24 mouse cellular contexts compared by ENCODE assay signal in genomic region chr3:36771011-36771410, GRCm38 (mm10).
A peak's percentile ranks its signal among the peaks of the same experiment; 100 is the strongest.
DNase-seq lines count a peak whose midpoint lies in the region; ATAC-seq and TF ChIP-seq lines count a peak whose summit lies in the region.
"Had no signal": no experiment of that assay in that cellular context is flagged by ENCODE, and none has a peak within 500 bp of the region (broad histone marks: within the 10 kb centered on the region; RNA-seq: fewer than 3 reads in every experiment).

No protein-coding gene starts in this region.

- TF ChIP-seq CTCF in gastrocnemius, adult 2 months (IDR thresholded peaks at IDR 0.05) = no peak
- peak; percentile 17; the same call in 1 of the 2 replicates for TF ChIP-seq CTCF in hindbrain, postnatal 0 days (IDR thresholded peaks at IDR 0.05; ENCODE audit: low read depth)
- TF ChIP-seq CTCF in lung, postnatal 0 days (IDR thresholded peaks at IDR 0.05) = peak; percentile 27; the same call in 1 of the 2 replicates
- no peak for TF ChIP-seq CTCF in lung, adult 2 months (IDR thresholded peaks at IDR 0.05; ENCODE audit: insufficient read depth, low read length)

- no peak overlapping the region for H3K9ac ChIP-seq in hindbrain, postnatal 0 days (replicated peaks; ENCODE audit: low read length)
- no peak overlapping the region for H3K9ac ChIP-seq in hindbrain, embryonic 16.5 days (ENCODE audit: low read depth, low read length)
- H3K9ac ChIP-seq in lung, postnatal 0 days (replicated peaks; ENCODE audit: low read depth) = no peak overlapping the region
- no peak overlapping the region for H3K9ac ChIP-seq in forebrain, embryonic 12.5 days
- H3K9ac ChIP-seq: embryonic facial prominence, embryonic 12.5 days; forebrain, postnatal 0 days; hindbrain, embryonic 14.5 days; limb, embryonic 12.5 days; midbrain, embryonic 13.5 days had no signal

- peak overlapping the region; percentile 51 for H3K27ac ChIP-seq in gastrocnemius, adult 2 months
- H3K27ac ChIP-seq in hindbrain, postnatal 0 days = no peak overlapping the region
- no peak overlapping the region for H3K27ac ChIP-seq in hindbrain, embryonic 16.5 days (ENCODE audit: low read depth, low read length)
- H3K27ac ChIP-seq in lung, postnatal 0 days (ENCODE audit: low read length) = no peak overlapping the region
- no peak overlapping the region for H3K27ac ChIP-seq in forebrain, embryonic 12.5 days
- H3K27ac ChIP-seq: embryonic facial prominence, embryonic 12.5 days; forebrain, embryonic 10.5 days; hindbrain, embryonic 14.5 days; layer of hippocampus, adult 2 months; left cerebral cortex, adult 2 months; limb, embryonic 12.5 days; macrophage; midbrain, embryonic 13.5 days had no signal

- intact Hi-C loops in gastrocnemius, adult 2 months (cut with DNase I) = no loop called here

- no peak for ATAC-seq in hindbrain, postnatal 0 days
- ATAC-seq in hindbrain, embryonic 16.5 days = no peak
- ATAC-seq in lung, postnatal 0 days = no peak
- no peak for ATAC-seq in forebrain, embryonic 12.5 days (ENCODE audit: low FRiP score)
- ATAC-seq: forebrain, postnatal 0 days; midbrain, embryonic 13.5 days had no signal

- WGBS in hindbrain, postnatal 0 days = 66% methylated on average over 4 of the region's 4 CpGs
- WGBS in hindbrain, embryonic 16.5 days = 77% methylated on average over 4 of the region's 4 CpGs
- 67% methylated on average over 4 of the region's 4 CpGs for WGBS in lung, postnatal 0 days
- 68% methylated on average over 4 of the region's 4 CpGs for WGBS in lung, adult 2 months
- WGBS in forebrain, embryonic 12.5 days = 70% methylated on average over 4 of the region's 4 CpGs

- no peaks in the 10 kb centered on the region for H3K4me1 ChIP-seq in hindbrain, postnatal 0 days (ENCODE audit: insufficient read depth, low read length)
- H3K4me1 ChIP-seq in hindbrain, embryonic 16.5 days (ENCODE audit: control insufficient read depth, insufficient read depth, low read depth, low read length) = no peaks in the 10 kb centered on the region
- no peaks in the 10 kb centered on the region for H3K4me1 ChIP-seq in lung, postnatal 0 days (ENCODE audit: insufficient read depth, low read depth, low read length)
- H3K4me1 ChIP-seq in lung, adult 2 months (ENCODE audit: control insufficient read depth, insufficient read depth, low read length) = no peaks in the 10 kb centered on the region
- 0 out of 2 replicates have a peak, but pooled peaks cover 5% of the 10 kb centered on the region for H3K4me1 ChIP-seq in forebrain, embryonic 12.5 days

- no peak for DNase-seq in gastrocnemius, adult 2 months
- DNase-seq in gastrocnemius, postnatal 25 days = no peak
- no peak for DNase-seq in hindbrain, postnatal 0 days (ENCODE audit: low spot score)
- no peak for DNase-seq in lung, postnatal 0 days (ENCODE audit: low spot score)
- DNase-seq in lung, adult 2 months = no peak
- DNase-seq: adrenal gland, postnatal 25 days; cerebellum, adult 11-12 months; cerebellum, adult 9-11 months; forebrain, postnatal 0 days; gastrocnemius, postnatal 10 days; heart, adult 18-20 months; kidney, adult 8-10 months; lung, postnatal 10 days; thymus, postnatal 4 days had no signal

- H3K4me2 ChIP-seq in hindbrain, postnatal 0 days (ENCODE audit: low read depth, low read length) = no peak overlapping the region
- H3K4me2 ChIP-seq in hindbrain, embryonic 16.5 days (ENCODE audit: low read length) = no peak overlapping the region
- no peak overlapping the region for H3K4me2 ChIP-seq in lung, postnatal 0 days (replicated peaks; ENCODE audit: low read depth, low read length)
- H3K4me2 ChIP-seq in forebrain, embryonic 12.5 days = no peak overlapping the region
- H3K4me2 ChIP-seq: embryonic facial prominence, embryonic 12.5 days; hindbrain, embryonic 14.5 days; limb, embryonic 12.5 days; midbrain, embryonic 13.5 days had no signal

- H3K27me3 ChIP-seq in hindbrain, postnatal 0 days (ENCODE audit: insufficient read depth, low read length) = no peaks in the 10 kb centered on the region
- no peaks in the 10 kb centered on the region for H3K27me3 ChIP-seq in hindbrain, embryonic 16.5 days (replicated peaks; ENCODE audit: control insufficient read depth, insufficient read depth, low read length)
- H3K27me3 ChIP-seq in lung, postnatal 0 days (replicated peaks; ENCODE audit: insufficient read depth, low read length) = no peaks in the 10 kb centered on the region
- no peaks in the 10 kb centered on the region for H3K27me3 ChIP-seq in forebrain, embryonic 12.5 days
- H3K27me3 ChIP-seq: embryonic facial prominence, embryonic 12.5 days; limb, embryonic 12.5 days; midbrain, embryonic 13.5 days had no signal

- TF ChIP-seq EP300 in lung, postnatal 0 days (IDR thresholded peaks at IDR 0.05) = no peak

- H3K36me3 ChIP-seq in hindbrain, postnatal 0 days (ENCODE audit: insufficient read depth, low read length) = no peaks in the 10 kb centered on the region
- H3K36me3 ChIP-seq in hindbrain, embryonic 16.5 days (ENCODE audit: control insufficient read depth, insufficient read depth, low read length) = no peaks in the 10 kb centered on the region
- no peaks in the 10 kb centered on the region for H3K36me3 ChIP-seq in lung, postnatal 0 days (ENCODE audit: insufficient read depth, low read length)
- no peaks in the 10 kb centered on the region for H3K36me3 ChIP-seq in forebrain, embryonic 12.5 days (replicated peaks)
- H3K36me3 ChIP-seq: embryonic facial prominence, embryonic 12.5 days; forebrain, embryonic 10.5 days; limb, embryonic 12.5 days; midbrain, embryonic 13.5 days had no signal

- no peak for TF ChIP-seq POLR2A in lung, adult 2 months (IDR thresholded peaks at IDR 0.05; ENCODE audit: borderline replicate concordance, extremely low read depth, low read depth, low read length)

- no peak overlapping the region for H3K4me3 ChIP-seq in gastrocnemius, adult 2 months
- no peak overlapping the region for H3K4me3 ChIP-seq in hindbrain, postnatal 0 days (ENCODE audit: low read length)
- H3K4me3 ChIP-seq in hindbrain, embryonic 16.5 days (ENCODE audit: low read length) = no peak overlapping the region
- H3K4me3 ChIP-seq in lung, postnatal 0 days (ENCODE audit: low read depth, low read length) = no peak overlapping the region
- H3K4me3 ChIP-seq in lung, adult 2 months (replicated peaks; ENCODE audit: extremely low read depth, low read depth, low read length) = no peak overlapping the region
- H3K4me3 ChIP-seq in forebrain, embryonic 12.5 days (replicated peaks) = no peak overlapping the region
- H3K4me3 ChIP-seq: embryonic facial prominence, embryonic 12.5 days; forebrain, embryonic 10.5 days; layer of hippocampus, adult 2 months; left cerebral cortex, adult 2 months; limb, embryonic 12.5 days; midbrain, embryonic 13.5 days had no signal

- no peaks in the 10 kb centered on the region for H3K9me3 ChIP-seq in hindbrain, postnatal 0 days (ENCODE audit: low read length)
- no peaks in the 10 kb centered on the region for H3K9me3 ChIP-seq in hindbrain, embryonic 16.5 days (ENCODE audit: control insufficient read depth, low read length)
- H3K9me3 ChIP-seq in lung, postnatal 0 days (ENCODE audit: low read length) = no peaks in the 10 kb centered on the region
- H3K9me3 ChIP-seq in forebrain, embryonic 12.5 days = no peaks in the 10 kb centered on the region
- H3K9me3 ChIP-seq: embryonic facial prominence, embryonic 12.5 days; forebrain, embryonic 10.5 days; limb, embryonic 12.5 days; midbrain, embryonic 13.5 days had no signal

Comparison
In these comparisons a context has a peak if more than half of its experiments do, and no peak if none do; other contexts are left out.
1. CTCF ChIP-seq: peak in hindbrain, postnatal 0 days (single experiment) and lung, postnatal 0 days (single experiment); none in gastrocnemius, adult 2 months (single experiment) and lung, adult 2 months (single experiment).